Mouse (Mus musculus) adrenal gland, postnatal 0 days (tissue): ENCODE measurements around the gene Matn4. TPM values are rescaled to one million over a fixed set of nuclear protein-coding genes. Genes with fewer than 3 reads are reported as not detected.

Source experiments
- microRNA-seq: library from miRNA; unstranded; fragments of <30 nt; microRNA quantifications from one replicate; pipeline ENCODE4, GENCODE M21; 2016; ENCODE audit warnings: borderline replicate concordance; ENCODE audit not compliant: insufficient number of aligned reads
- polyA plus RNA-seq: library from polyadenylated mRNA; unstranded; fragments of >200 nt; fragmentation: Nextera tagmentation; extraction: Ambion mirVana; gene quantifications from 2 replicates; pipeline ENCODE4 v1.2.1, GENCODE M21; 2015

Matn4 gene
- polyA plus RNA-seq, result 3.6 and 5.5 TPM in 2 replicates

DNA sequence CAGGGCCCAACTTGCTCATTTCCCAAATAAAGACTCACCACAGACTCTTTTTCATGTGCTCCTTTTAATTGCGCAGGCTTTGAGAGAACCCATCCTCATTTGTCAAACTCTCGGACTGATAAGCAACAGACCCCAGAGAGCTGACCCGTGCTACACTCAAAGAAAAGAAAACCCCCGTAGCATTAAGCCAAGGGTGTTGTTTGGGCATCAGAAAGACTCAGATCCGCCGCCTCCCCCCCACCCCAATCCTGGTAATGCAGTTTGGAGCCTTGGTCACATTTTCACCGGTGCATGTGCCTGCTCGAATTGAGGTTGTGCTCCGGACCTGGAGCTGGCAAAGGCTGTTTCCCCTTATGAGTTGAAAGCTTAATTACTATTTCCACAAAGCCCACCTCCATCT is at the start of gene Matn4:
Matn4 (minus strand) TSS at position 101 of the 400 bp plus-strand sequence.

GRCm38 (mm10) chr2:164443460-164444000 is 38.6 kb upstream of the Matn4 start, which contains the start of gene Sdc4:
TSS of gene Sdc4 (minus strand) at chr2:164443887.

DNA sequence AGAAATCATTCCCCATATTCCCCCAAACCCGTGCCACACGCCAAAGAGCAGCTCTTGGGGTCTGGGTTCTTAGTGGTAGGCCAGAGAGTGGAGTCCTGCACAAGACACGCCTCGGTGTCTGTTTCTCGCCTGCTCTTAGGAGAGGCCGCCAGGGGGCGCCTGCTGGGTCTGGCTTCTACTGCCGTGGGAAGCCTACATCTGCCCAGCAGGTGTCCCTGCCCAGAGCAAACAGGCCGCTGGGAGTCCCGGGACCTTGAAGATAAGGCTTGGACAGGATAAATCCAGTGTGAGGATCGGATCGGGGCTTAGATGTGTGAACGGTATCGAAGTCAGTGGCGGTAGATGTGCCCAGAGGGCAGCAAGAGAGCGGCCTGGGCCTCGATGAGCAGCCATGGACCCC is 2.1 kb downstream of the Matn4 start, which contains the start of gene Rbpjl:
Rbpjl (plus strand) TSS at position 236 of the 400 bp plus-strand sequence.

DNA sequence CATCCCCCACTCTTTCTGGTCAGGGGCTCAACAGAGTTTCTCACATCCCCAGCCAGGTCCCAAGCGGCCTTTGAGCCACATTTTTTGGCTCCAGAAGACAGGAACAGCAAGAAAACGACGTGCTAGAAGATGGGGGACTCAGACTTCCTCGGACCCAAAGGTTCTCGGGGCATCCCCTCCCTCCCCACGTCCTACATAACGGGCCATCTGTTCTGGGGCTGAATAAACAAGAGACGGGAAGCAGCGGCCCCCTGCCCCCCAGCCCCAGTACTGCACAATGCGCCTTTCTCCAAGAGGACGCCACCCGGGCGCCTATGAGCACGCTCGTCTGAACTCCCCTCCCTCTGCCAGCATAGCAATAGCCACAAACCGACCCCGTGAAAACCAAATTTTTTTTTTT is 15.9 kb downstream of the Matn4 start, which contains the start of gene Slpi:
Slpi (minus strand) TSS at position 76 of the 400 bp plus-strand sequence.

Small RNA genes within 50 kb of the gene (microRNA-seq; reads per million reads assigned to microRNA genes)
- gene Mir7678, result not detected

Other genes starting within 250 kb of the Matn4 start
- 0.23 TPM in 1 of 2 replicates, not detected in the other for gene Kcns1, start 234.0 kb downstream of the Matn4 start, polyA plus RNA-seq
- 0.09 TPM in 1 of 2 replicates, not detected in the other for gene Wfdc5, start 222.4 kb downstream of the Matn4 start, polyA plus RNA-seq
- gene Wfdc12, start 214.6 kb downstream of the Matn4 start, polyA plus RNA-seq, result 0.33 and 1.1 TPM in 2 replicates
- 0.41 TPM in 1 of 2 replicates, not detected in the other for gene Wfdc15a, start 205.0 kb downstream of the Matn4 start, polyA plus RNA-seq
- gene Wfdc15b, start 183.5 kb downstream of the Matn4 start, polyA plus RNA-seq, result 2.6 and 3.9 TPM in 2 replicates
- not detected in 2 replicates for gene Svs2, start 166.7 kb downstream of the Matn4 start, polyA plus RNA-seq
- gene Svs3b, start 148.5 kb downstream of the Matn4 start, polyA plus RNA-seq, result not detected in 2 replicates
- gene Svs4, start 126.7 kb downstream of the Matn4 start, polyA plus RNA-seq, result not detected in 2 replicates
- not detected in 2 replicates for gene Svs3a, start 115.9 kb downstream of the Matn4 start, polyA plus RNA-seq
- gene Svs6, start 88.4 kb downstream of the Matn4 start, polyA plus RNA-seq, result not detected in 2 replicates
- gene Svs5, start 72.4 kb downstream of the Matn4 start, polyA plus RNA-seq, result 0.23 TPM in 1 of 2 replicates, not detected in the other
- gene Slpi, start 16.1 kb downstream of the Matn4 start, polyA plus RNA-seq, result 86.2 and 166 TPM in 2 replicates
- gene Rbpjl, start 2.0 kb downstream of the Matn4 start, polyA plus RNA-seq, result 0.21 and 0.22 TPM in 2 replicates
- 50.7 and 62.6 TPM in 2 replicates for gene Sdc4, start 38.7 kb upstream of the Matn4 start, polyA plus RNA-seq
- gene Sys1, start 51.8 kb upstream of the Matn4 start, polyA plus RNA-seq, result 49.8 and 57.1 TPM in 2 replicates
- 16.1 and 24.0 TPM in 2 replicates for gene Gm20458, start 55.8 kb upstream of the Matn4 start, polyA plus RNA-seq
- gene Trp53tg5, start 68.6 kb upstream of the Matn4 start, polyA plus RNA-seq, result not detected in 2 replicates
- 7.4 and 25.1 TPM in 2 replicates for gene Dbndd2, start 80.9 kb upstream of the Matn4 start, polyA plus RNA-seq
- 60.4 and 73.4 TPM in 2 replicates for gene Pigt, start 92.4 kb upstream of the Matn4 start, polyA plus RNA-seq
- 3.7 and 24.5 TPM in 2 replicates for gene Wfdc2, start 157.3 kb upstream of the Matn4 start, polyA plus RNA-seq
- not detected in 2 replicates for gene Spint3, start 168.3 kb upstream of the Matn4 start, polyA plus RNA-seq
- gene Wfdc6a, start 180.3 kb upstream of the Matn4 start, polyA plus RNA-seq, result 2.2 TPM in 2 replicates
- 0.18 TPM in 1 of 2 replicates, not detected in the other for gene Eppin, start 188.4 kb upstream of the Matn4 start, polyA plus RNA-seq
- not detected in 2 replicates for gene Wfdc6b, start 208.4 kb upstream of the Matn4 start, polyA plus RNA-seq
- 0.26 TPM in 1 of 2 replicates, not detected in the other for gene Wfdc8, start 208.5 kb upstream of the Matn4 start, polyA plus RNA-seq
- gene Wfdc16, start 233.6 kb upstream of the Matn4 start, polyA plus RNA-seq, result not detected in 2 replicates